Mouse (Mus musculus): ENCODE data around the gene Tiam1. TPM values are rescaled to one million over a fixed set of nuclear protein-coding genes. Genes with fewer than 3 reads are reported as not detected.
A peak's percentile ranks its signal among the peaks of the same experiment; 100 is the strongest.

Tiam1 gene
- 22.6 and 24.1 TPM in 2 replicates for polyA plus RNA-seq (2015; fragmentation: Nextera tagmentation; extraction: Ambion mirVana)

DNA sequence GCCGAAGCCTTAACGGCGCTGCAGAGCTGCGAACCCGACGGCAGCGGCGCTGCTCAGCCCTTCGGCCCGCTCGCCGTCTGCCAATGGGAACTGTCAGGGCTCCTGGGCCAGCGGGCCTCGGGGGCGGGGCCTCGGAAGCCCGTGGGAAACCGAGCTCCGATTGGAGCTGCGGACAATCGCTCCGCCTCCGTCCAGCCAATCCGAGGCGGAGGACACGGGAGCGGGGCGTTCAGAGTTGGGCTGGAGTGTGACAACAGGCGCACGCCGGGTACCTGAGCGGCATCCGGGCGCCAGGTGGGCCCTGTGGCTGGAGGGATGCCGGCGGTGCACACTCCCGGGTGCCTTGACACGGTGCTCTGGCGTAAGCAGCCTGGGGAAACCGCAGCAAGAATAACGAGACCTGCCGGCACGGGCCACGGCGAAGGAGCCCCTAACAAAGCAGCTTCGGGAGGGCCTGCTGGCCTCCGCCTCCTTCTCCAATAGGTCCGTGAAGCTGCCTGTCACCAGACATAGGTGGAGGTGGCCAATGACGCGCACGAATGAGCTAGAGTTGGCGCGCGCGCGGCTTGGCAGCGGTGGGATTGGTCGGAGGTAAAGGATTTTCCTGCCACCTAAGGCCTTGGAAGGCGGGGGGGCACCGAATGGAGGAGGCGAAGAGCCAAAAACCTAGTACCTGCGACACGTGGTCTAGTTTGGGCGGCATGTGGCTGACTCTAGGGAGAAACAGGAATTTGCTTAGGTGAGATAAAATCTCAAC, at the start of gene Tiam1:
Gene Tiam1, minus strand, starts transcription at position 10 of the 757 bp plus-strand sequence.
- no peaks in the 10 kb centered on the region for H3K9me3 ChIP-seq (replicated peaks; ENCODE audit: control insufficient read depth, low read length)
- peak within 1 kb of the TSS; percentile 99 for H3K4me2 ChIP-seq (ENCODE audit: low read depth, low read length)
- H3K27me3 ChIP-seq (ENCODE audit: control insufficient read depth, insufficient read depth, low read length), result no peaks in the 10 kb centered on the region
- under 1% methylated on average over 64 of the region's 64 CpGs for WGBS
- peak within 1 kb of the TSS; percentile 75 for H3K4me3 ChIP-seq (replicated peaks; ENCODE audit: low read length)
- H3K4me1 ChIP-seq (ENCODE audit: control insufficient read depth, insufficient read depth, low read length), result peaks cover 15% of the 10 kb centered on the region
- no peaks in the 10 kb centered on the region for H3K36me3 ChIP-seq (ENCODE audit: control insufficient read depth, insufficient read depth, low read length)
- H3K27ac ChIP-seq (ENCODE audit: low read length), result peak within 1 kb of the TSS; percentile 81
- peak; percentile 97 for ATAC-seq (ENCODE audit: insufficient read depth, low FRiP score)
- peak within 1 kb of the TSS; percentile 83 for H3K9ac ChIP-seq (ENCODE audit: low read length)

DNA sequence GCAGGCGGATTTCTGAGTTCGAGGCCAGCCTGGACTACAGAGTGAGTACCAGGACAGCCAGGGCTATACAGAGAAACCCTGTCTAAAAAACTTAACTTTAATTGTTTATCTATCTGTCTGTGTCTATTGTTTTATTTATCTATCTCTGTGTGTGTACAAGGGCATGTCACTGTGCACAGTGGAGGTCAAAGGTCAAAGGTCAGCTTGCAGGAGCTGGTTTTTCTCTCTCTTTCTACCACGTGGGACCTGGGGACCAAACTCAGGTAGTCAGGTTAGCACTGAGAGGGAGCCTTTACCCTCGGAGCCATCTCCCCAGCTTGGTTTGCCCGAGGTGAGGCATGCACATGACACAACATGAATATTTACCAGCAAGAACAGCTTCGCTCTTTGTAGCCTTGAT, 47.7 kb upstream of the Tiam1 start:
- H3K4me3 ChIP-seq (replicated peaks; ENCODE audit: low read length), result no peak overlapping the region
- no peaks in the 10 kb centered on the region for H3K4me1 ChIP-seq (ENCODE audit: control insufficient read depth, insufficient read depth, low read length)
- ATAC-seq (ENCODE audit: insufficient read depth, low FRiP score), result no peak
- H3K9me3 ChIP-seq (replicated peaks; ENCODE audit: control insufficient read depth, low read length), result no peaks in the 10 kb centered on the region
- no peak overlapping the region for H3K27ac ChIP-seq (ENCODE audit: low read length)
- 61% methylated on average over 6 of the region's 6 CpGs for WGBS
- H3K9ac ChIP-seq (ENCODE audit: low read length), result no peak overlapping the region
- no peaks in the 10 kb centered on the region for H3K36me3 ChIP-seq (ENCODE audit: control insufficient read depth, insufficient read depth, low read length)
- no peak overlapping the region for H3K4me2 ChIP-seq (ENCODE audit: low read depth, low read length)
- H3K27me3 ChIP-seq (ENCODE audit: control insufficient read depth, insufficient read depth, low read length), result no peaks in the 10 kb centered on the region

GRCm38 (mm10) chr16:90187453-90187852, 43.9 kb upstream of the Tiam1 start:
- Histone ChIP-seq H3K36me3 (ENCODE audit: control insufficient read depth, insufficient read depth, low read length) (no peaks in the 10 kb centered on the region), H3K9ac (ENCODE audit: low read length) (no peak overlapping the region), H3K4me1 (ENCODE audit: control insufficient read depth, insufficient read depth, low read length) (no peaks in the 10 kb centered on the region), H3K27me3 (ENCODE audit: control insufficient read depth, insufficient read depth, low read length) (no peaks in the 10 kb centered on the region), H3K4me3 (replicated peaks; ENCODE audit: low read length) (no peak overlapping the region), H3K4me2 (ENCODE audit: low read depth, low read length) (no peak overlapping the region), H3K27ac (ENCODE audit: low read length) (no peak overlapping the region), H3K9me3 (replicated peaks; ENCODE audit: control insufficient read depth, low read length) (no peaks in the 10 kb centered on the region)
- peak; percentile 56; the same call in 1 of the 2 replicates for ATAC-seq (ENCODE audit: insufficient read depth, low FRiP score)
- 20% methylated on average over 13 of the region's 13 CpGs for WGBS

DNA sequence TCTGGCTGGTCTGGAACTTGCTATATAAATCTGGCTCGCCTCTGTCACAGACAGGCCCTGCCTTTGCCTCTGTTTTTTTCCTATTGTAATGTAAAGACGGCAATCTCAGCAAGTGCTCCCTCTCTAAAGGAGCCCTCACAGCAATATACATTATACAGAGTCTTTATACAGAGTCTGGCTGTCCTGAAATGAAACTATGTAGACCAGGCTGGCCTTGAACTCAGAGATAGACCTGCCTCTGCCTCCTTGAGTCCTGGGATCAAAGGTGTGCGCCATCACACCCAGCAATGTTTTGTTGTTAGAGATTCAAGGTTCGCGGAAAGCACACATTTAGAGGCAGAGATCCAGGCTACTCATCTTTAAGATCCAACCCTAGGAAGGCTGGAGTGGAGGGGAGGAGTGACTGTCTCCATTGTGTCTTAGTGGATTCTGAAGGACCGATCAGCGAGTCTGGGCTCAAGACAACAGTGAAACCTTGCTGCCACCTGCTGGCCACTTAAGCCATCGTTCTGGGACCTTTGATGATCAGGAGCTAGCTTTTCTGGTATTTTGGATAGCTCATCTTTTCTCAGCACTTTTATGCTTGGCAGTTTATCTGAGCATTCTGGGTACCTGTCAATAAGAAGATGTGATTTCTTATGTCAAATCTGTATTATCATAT, 42.5 kb upstream of the Tiam1 start:
- Histone ChIP-seq H3K4me1 (ENCODE audit: control insufficient read depth, insufficient read depth, low read length) (no peaks in the 10 kb centered on the region), H3K27me3 (ENCODE audit: control insufficient read depth, insufficient read depth, low read length) (no peaks in the 10 kb centered on the region), H3K4me2 (ENCODE audit: low read depth, low read length) (no peak overlapping the region), H3K9ac (ENCODE audit: low read length) (no peak overlapping the region), H3K9me3 (replicated peaks; ENCODE audit: control insufficient read depth, low read length) (no peaks in the 10 kb centered on the region), H3K36me3 (ENCODE audit: control insufficient read depth, insufficient read depth, low read length) (no peaks in the 10 kb centered on the region), H3K4me3 (replicated peaks; ENCODE audit: low read length) (no peak overlapping the region), H3K27ac (ENCODE audit: low read length) (no peak overlapping the region)
- 41% methylated on average over 8 of the region's 8 CpGs for WGBS
- ATAC-seq (ENCODE audit: insufficient read depth, low FRiP score), result peak; percentile 31; the same call in 1 of the 2 replicates

DNA sequence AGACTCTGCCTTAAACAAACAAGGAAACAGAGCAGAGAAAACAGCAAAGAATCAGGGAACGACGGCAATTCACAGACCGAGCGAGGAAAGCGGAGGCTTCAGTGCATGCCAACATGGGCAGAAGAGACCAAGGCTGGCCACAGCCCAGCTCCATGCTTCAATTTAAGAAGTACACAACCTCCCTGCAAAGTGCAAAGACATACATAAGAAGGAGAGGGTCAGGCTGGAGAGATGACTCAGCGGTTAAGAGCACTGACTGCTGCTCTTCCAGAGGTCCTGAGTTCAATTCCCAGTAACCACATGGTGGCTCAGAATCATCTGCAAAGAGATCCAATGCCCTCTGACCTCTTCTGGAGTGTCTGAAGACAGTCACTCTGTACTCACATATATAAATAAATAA, 40.6 kb upstream of the Tiam1 start:
- H3K4me3 ChIP-seq (replicated peaks; ENCODE audit: low read length), result no peak overlapping the region
- H3K9ac ChIP-seq (ENCODE audit: low read length), result no peak overlapping the region
- H3K27ac ChIP-seq (ENCODE audit: low read length), result no peak overlapping the region
- no peak overlapping the region for H3K4me2 ChIP-seq (ENCODE audit: low read depth, low read length)
- no peaks in the 10 kb centered on the region for H3K36me3 ChIP-seq (ENCODE audit: control insufficient read depth, insufficient read depth, low read length)
- 75% methylated on average over 6 of the region's 6 CpGs for WGBS
- H3K27me3 ChIP-seq (ENCODE audit: control insufficient read depth, insufficient read depth, low read length), result no peaks in the 10 kb centered on the region
- no peaks in the 10 kb centered on the region for H3K4me1 ChIP-seq (ENCODE audit: control insufficient read depth, insufficient read depth, low read length)
- no peaks in the 10 kb centered on the region for H3K9me3 ChIP-seq (replicated peaks; ENCODE audit: control insufficient read depth, low read length)
- no peak for ATAC-seq (ENCODE audit: insufficient read depth, low FRiP score)

GRCm38 (mm10) chr16:90181673-90182072, 38.1 kb upstream of the Tiam1 start:
- Histone ChIP-seq H3K4me3 (replicated peaks; ENCODE audit: low read length) (no peak overlapping the region), H3K9ac (ENCODE audit: low read length) (no peak overlapping the region), H3K4me2 (ENCODE audit: low read depth, low read length) (no peak overlapping the region), H3K27me3 (ENCODE audit: control insufficient read depth, insufficient read depth, low read length) (no peaks in the 10 kb centered on the region), H3K27ac (ENCODE audit: low read length) (peak overlapping the region; percentile 38; the same call in 1 of the 2 replicates), H3K9me3 (replicated peaks; ENCODE audit: control insufficient read depth, low read length) (no peaks in the 10 kb centered on the region), H3K4me1 (ENCODE audit: control insufficient read depth, insufficient read depth, low read length) (no peaks in the 10 kb centered on the region), H3K36me3 (ENCODE audit: control insufficient read depth, insufficient read depth, low read length) (no peaks in the 10 kb centered on the region)
- WGBS, result 73% methylated on average over 8 of the region's 8 CpGs
- ATAC-seq (ENCODE audit: insufficient read depth, low FRiP score), result peak; percentile 57; the same call in 1 of the 2 replicates

- H3K27me3 ChIP-seq (ENCODE audit: control insufficient read depth, insufficient read depth, low read length), result no peaks in the 10 kb centered on the region
- H3K36me3 ChIP-seq (ENCODE audit: control insufficient read depth, insufficient read depth, low read length), result no peaks in the 10 kb centered on the region
- no peak for ATAC-seq (ENCODE audit: insufficient read depth, low FRiP score)
- H3K9me3 ChIP-seq (replicated peaks; ENCODE audit: control insufficient read depth, low read length), result no peaks in the 10 kb centered on the region
- 72% methylated on average over 6 of the region's 6 CpGs for WGBS
- H3K4me3 ChIP-seq (replicated peaks; ENCODE audit: low read length), result no peak overlapping the region
- H3K9ac ChIP-seq (ENCODE audit: low read length), result no peak overlapping the region
- H3K27ac ChIP-seq (ENCODE audit: low read length), result peak overlapping the region; percentile 38
- no peaks in the 10 kb centered on the region for H3K4me1 ChIP-seq (ENCODE audit: control insufficient read depth, insufficient read depth, low read length)
- H3K4me2 ChIP-seq (ENCODE audit: low read depth, low read length), result no peak overlapping the region
Observed at GRCm38 (mm10) chr16:90180975-90181374, 37.4 kb upstream of the Tiam1 start.

DNA sequence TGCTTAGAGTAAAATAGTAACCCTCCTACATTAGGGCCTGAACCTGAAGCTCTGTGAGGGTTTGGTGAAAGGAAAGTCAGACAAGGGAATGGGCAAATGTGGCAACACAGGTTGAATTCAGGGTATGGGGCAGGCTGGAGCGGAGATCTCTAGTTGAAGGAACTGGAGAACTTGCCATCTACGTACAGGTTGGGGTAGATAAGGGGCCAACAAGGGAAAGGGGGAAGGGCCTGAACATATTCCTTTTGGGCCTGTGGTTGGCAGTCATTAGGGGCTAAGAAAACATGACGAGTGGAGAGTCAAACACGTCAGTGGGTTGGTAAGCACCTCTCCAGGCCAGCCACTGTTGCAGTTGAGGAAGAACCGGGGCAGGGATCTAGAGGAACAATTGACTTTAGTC, 36.3 kb upstream of the Tiam1 start:
- Histone ChIP-seq H3K4me3 (replicated peaks; ENCODE audit: low read length) (no peak overlapping the region), H3K27me3 (ENCODE audit: control insufficient read depth, insufficient read depth, low read length) (no peaks in the 10 kb centered on the region), H3K4me1 (ENCODE audit: control insufficient read depth, insufficient read depth, low read length) (no peaks in the 10 kb centered on the region), H3K9me3 (replicated peaks; ENCODE audit: control insufficient read depth, low read length) (no peaks in the 10 kb centered on the region), H3K36me3 (ENCODE audit: control insufficient read depth, insufficient read depth, low read length) (no peaks in the 10 kb centered on the region), H3K4me2 (ENCODE audit: low read depth, low read length) (no peak overlapping the region), H3K9ac (ENCODE audit: low read length) (no peak overlapping the region), H3K27ac (ENCODE audit: low read length) (no peak overlapping the region)
- ATAC-seq (ENCODE audit: insufficient read depth, low FRiP score), result no peak
- 72% methylated on average over 5 of the region's 5 CpGs for WGBS

GRCm38 (mm10) chr16:90178404-90178803, 34.8 kb upstream of the Tiam1 start:
- no peak overlapping the region for H3K4me2 ChIP-seq (ENCODE audit: low read depth, low read length)
- no peaks in the 10 kb centered on the region for H3K9me3 ChIP-seq (replicated peaks; ENCODE audit: control insufficient read depth, low read length)
- no peaks in the 10 kb centered on the region for H3K4me1 ChIP-seq (ENCODE audit: control insufficient read depth, insufficient read depth, low read length)
- no peak overlapping the region for H3K27ac ChIP-seq (ENCODE audit: low read length)
- H3K4me3 ChIP-seq (replicated peaks; ENCODE audit: low read length), result no peak overlapping the region
- H3K9ac ChIP-seq (ENCODE audit: low read length), result no peak overlapping the region
- no peaks in the 10 kb centered on the region for H3K27me3 ChIP-seq (ENCODE audit: control insufficient read depth, insufficient read depth, low read length)
- no peak for ATAC-seq (ENCODE audit: insufficient read depth, low FRiP score)
- 95% methylated on average over 3 of the region's 3 CpGs for WGBS
- no peaks in the 10 kb centered on the region for H3K36me3 ChIP-seq (ENCODE audit: control insufficient read depth, insufficient read depth, low read length)

All from stomach, embryonic 16.5 days (tissue).